Mouse (Mus musculus) midbrain, embryonic 11.5 days (tissue): ENCODE measurements at regions not wholly inside any gene's neighbourhood (a gene's known extent, or its start where the extent isn't known, plus 50 kb on each side); places are given as distances from the start of the nearest gene placed in this dataset.

Source experiments
- ATAC-seq: fragments of 200-750 bp; cut with Nextera tagmentation; 2 replicates; pipeline ENCODE4 v1.8.0; 2017; ENCODE audit warnings: moderate TSS enrichment, moderate library complexity; ENCODE audit not compliant: low FRiP score
- DNase-seq: peaks from one replicate; pipeline ENCODE4 v3.0.0; 2015; ENCODE audit warnings: low spot score; ENCODE audit errors: missing footprints
- H3K27ac ChIP-seq: fragments of 300-500 bp; sonication (generic); 2 replicates; pipeline ENCODE4 v1.5.1; 2014; ENCODE audit warnings: low read depth, low read length
- H3K27me3 ChIP-seq: fragments of 300-500 bp; sonication (generic); 2 replicates; pipeline ENCODE4 v1.6.1; 2014; ENCODE audit warnings: mild to moderate bottlenecking, low read length, moderate library complexity, mixed read lengths; ENCODE audit not compliant: control insufficient read depth, insufficient read depth
- H3K36me3 ChIP-seq: fragments of 300-500 bp; sonication (generic); 2 replicates; pipeline ENCODE4 v1.6.1; 2014; ENCODE audit warnings: mild to moderate bottlenecking, low read length, moderate library complexity, mixed read lengths; ENCODE audit not compliant: control insufficient read depth, insufficient read depth
- H3K4me1 ChIP-seq: fragments of 300-500 bp; sonication (generic); 2 replicates; pipeline ENCODE4 v1.6.1; 2014; ENCODE audit warnings: low read length; ENCODE audit not compliant: control insufficient read depth, insufficient read depth
- H3K4me2 ChIP-seq: fragments of 300-500 bp; sonication (generic); 2 replicates; pipeline ENCODE4 v1.6.1; 2014; ENCODE audit warnings: mild to moderate bottlenecking, moderate library complexity
- H3K4me3 ChIP-seq: fragments of 300-500 bp; sonication (generic); 2 replicates; pipeline ENCODE4 v1.5.1; 2014; ENCODE audit warnings: low read depth, low read length
- H3K9ac ChIP-seq: fragments of 300-500 bp; sonication (generic); 2 replicates; pipeline ENCODE4 v1.6.1; 2014; ENCODE audit warnings: low read length
- H3K9me3 ChIP-seq: fragments of 300-500 bp; sonication (generic); 2 replicates; pipeline ENCODE4 v1.6.1; 2016; ENCODE audit warnings: low read length; ENCODE audit not compliant: control insufficient read depth
- WGBS: fragments of 180-500 bp; shearing (Covaris S2); extraction: QIAGEN DNeasy Blood & Tissue Kit; methylation state at CpG from one replicate; pipeline ENCODE4 v1.1.7; 2014; 5-methylcytosine and 5-hydroxymethylcytosine counted together

GRCm38 (mm10) chr2:116772569-116772968, 105.9 kb upstream of the Tmco5 start:
- H3K27ac ChIP-seq = no peak overlapping the region
- 90% methylated on average over 6 of the region's 6 CpGs for WGBS
- H3K4me3 ChIP-seq = no peak overlapping the region
- no peaks in the 10 kb centered on the region for H3K36me3 ChIP-seq
- H3K4me2 ChIP-seq = no peak overlapping the region
- no peak overlapping the region for H3K9ac ChIP-seq
- DNase-seq (peak; percentile 65), ATAC-seq (no peak)
- H3K9me3 ChIP-seq = no peaks in the 10 kb centered on the region
- no peaks in the 10 kb centered on the region for H3K4me1 ChIP-seq
- no peaks in the 10 kb centered on the region for H3K27me3 ChIP-seq

DNA sequence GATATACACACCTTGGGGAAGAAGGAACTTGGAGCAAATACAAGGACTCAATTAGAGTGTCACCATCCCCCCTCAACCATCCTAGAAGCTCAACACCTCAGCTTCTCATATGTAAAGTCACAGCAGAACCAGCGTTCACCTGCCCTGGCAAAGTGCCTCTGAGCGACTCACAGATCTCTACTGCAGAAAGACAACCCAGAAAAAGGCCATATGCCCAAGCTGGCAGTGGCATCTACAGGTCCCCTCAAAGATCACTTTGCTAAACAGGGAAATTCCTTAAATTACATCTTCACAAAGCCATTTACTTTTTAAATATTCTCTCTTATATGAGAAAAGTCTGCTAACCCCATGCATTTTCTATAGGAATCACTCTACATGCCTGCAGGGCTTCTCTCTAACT, 78.3 kb upstream of the Tmco5 start:
- 84% methylated on average over 2 of the region's 2 CpGs for WGBS
- no peak overlapping the region for H3K27ac ChIP-seq
- no peak for ATAC-seq

DNA sequence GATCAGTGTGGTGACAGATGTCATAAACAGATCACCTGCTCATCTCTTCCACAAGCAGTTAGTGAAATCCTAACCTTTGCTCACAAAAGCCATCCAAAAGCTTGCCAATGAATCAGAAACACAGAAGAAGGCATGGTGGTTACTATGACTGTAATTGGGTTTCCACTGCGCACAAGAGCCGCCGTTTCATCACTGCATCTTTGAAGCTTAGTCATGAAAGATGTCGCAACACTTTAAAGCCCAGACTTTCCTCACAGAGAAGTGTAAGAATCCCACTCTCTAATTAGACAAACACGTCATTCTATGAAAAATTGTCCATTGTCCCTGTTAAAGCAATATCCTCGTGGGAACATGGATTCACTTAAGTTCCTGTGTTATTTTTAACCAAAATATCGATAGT, 76.9 kb upstream of the Tmco5 start:
- no peak overlapping the region for H3K4me2 ChIP-seq
- peaks cover under 1% of the 10 kb centered on the region; the same call in 1 of the 2 replicates for H3K4me1 ChIP-seq
- ATAC-seq = no peak
- H3K4me3 ChIP-seq = no peak overlapping the region
- H3K36me3 ChIP-seq = no peaks in the 10 kb centered on the region
- DNase-seq = peak; percentile 4
- H3K27me3 ChIP-seq = no peaks in the 10 kb centered on the region; the same call in 1 of the 2 replicates
- 88% methylated on average over 7 of the region's 7 CpGs for WGBS
- H3K9me3 ChIP-seq = no peaks in the 10 kb centered on the region
- H3K27ac ChIP-seq = no peak overlapping the region
- H3K9ac ChIP-seq = no peak overlapping the region

More for the DNA sequence above, 78.3 kb upstream of the Tmco5 start:
- Histone ChIP-seq H3K9me3 (no peaks in the 10 kb centered on the region), H3K4me1 (no peaks in the 10 kb centered on the region), H3K4me2 (no peak overlapping the region), H3K36me3 (no peaks in the 10 kb centered on the region), H3K9ac (no peak overlapping the region), H3K27me3 (no peaks in the 10 kb centered on the region; the same call in 1 of the 2 replicates), H3K4me3 (no peak overlapping the region)
- DNase-seq = peak; percentile 62

GRCm38 (mm10) chr2:116807207-116807606, 71.3 kb upstream of the Tmco5 start:
- Histone ChIP-seq H3K4me2 (peak overlapping the region; percentile 3; the same call in 1 of the 2 replicates), H3K9me3 (no peaks in the 10 kb centered on the region), H3K36me3 (no peaks in the 10 kb centered on the region), H3K4me1 (peaks cover 23% of the 10 kb centered on the region), H3K9ac (no peak overlapping the region), H3K27me3 (no peaks in the 10 kb centered on the region), H3K27ac (peak overlapping the region; percentile 65), H3K4me3 (no peak overlapping the region)
- 50% methylated on average over 3 of the region's 3 CpGs for WGBS
- DNase-seq (peak; percentile 91), ATAC-seq (0 out of 2 replicates have a peak, but pooled peaks have one; percentile 17)

GRCm38 (mm10) chr2:116807636-116808035, 70.9 kb upstream of the Tmco5 start:
- peak overlapping the region; percentile 11; the same call in 1 of the 2 replicates for H3K4me2 ChIP-seq
- DNase-seq = peak; percentile 86
- H3K27ac ChIP-seq = peak overlapping the region; percentile 65; the same call in 1 of the 2 replicates
- peaks cover 27% of the 10 kb centered on the region for H3K4me1 ChIP-seq
- no peak overlapping the region for H3K9ac ChIP-seq
- no peak overlapping the region for H3K4me3 ChIP-seq
- 37% methylated on average over 7 of the region's 7 CpGs for WGBS
- peak; percentile 65 for ATAC-seq
- H3K9me3 ChIP-seq = no peaks in the 10 kb centered on the region
- no peaks in the 10 kb centered on the region for H3K36me3 ChIP-seq
- H3K27me3 ChIP-seq = no peaks in the 10 kb centered on the region

DNA sequence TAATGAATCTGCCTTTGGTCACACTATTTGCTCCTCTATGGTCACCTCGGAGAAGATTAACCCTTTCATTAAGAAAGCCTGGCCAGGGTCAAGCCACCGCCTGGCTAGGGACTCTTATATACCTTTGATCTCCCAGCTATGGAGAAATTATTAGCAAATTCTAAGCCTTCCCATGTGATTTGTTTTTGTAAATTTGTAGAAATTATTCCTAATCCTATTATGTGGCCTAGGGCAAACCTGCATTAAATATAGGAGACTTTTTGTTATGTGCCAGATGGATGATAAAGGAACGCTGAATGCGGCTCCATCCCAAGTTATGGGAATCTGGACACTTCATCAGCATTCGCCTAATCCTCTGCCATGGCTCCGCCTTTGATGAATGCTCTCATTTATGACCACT, 70.4 kb upstream of the Tmco5 start:
- Histone ChIP-seq H3K9ac (no peak overlapping the region), H3K4me3 (no peak overlapping the region), H3K27me3 (no peaks in the 10 kb centered on the region), H3K36me3 (no peaks in the 10 kb centered on the region), H3K4me1 (peaks cover 30% of the 10 kb centered on the region), H3K9me3 (no peaks in the 10 kb centered on the region), H3K27ac (no peak overlapping the region), H3K4me2 (peak overlapping the region; percentile 4; the same call in 1 of the 2 replicates)
- WGBS = 21% methylated on average over 6 of the region's 6 CpGs
- ATAC-seq = peak; percentile 89
- DNase-seq = no peak

DNA sequence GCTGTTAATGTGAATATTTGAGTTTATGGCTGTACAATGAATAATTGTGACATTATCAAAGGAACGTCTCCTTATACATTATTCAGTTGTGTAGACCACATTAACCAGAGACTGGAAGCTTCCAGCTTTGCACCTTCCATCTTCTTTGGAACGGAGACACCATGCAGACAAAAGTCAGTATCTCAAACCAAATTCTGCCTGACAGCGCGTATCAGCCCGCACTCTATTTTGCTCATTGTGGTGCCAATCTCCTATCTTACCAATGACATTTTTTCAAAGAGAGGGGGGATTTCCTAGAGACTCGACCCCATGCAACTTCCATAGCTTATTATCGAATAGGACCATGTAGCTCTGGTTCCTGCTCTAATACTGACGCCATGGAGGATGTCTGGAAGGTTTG, 69.9 kb upstream of the Tmco5 start:
- H3K4me2 ChIP-seq = peak overlapping the region; percentile 28; the same call in 1 of the 2 replicates
- peak; percentile 67 for ATAC-seq
- peaks cover 34% of the 10 kb centered on the region for H3K4me1 ChIP-seq
- WGBS = 35% methylated on average over 8 of the region's 8 CpGs
- DNase-seq = peak; percentile 93
- no peaks in the 10 kb centered on the region for H3K9me3 ChIP-seq
- H3K9ac ChIP-seq = no peak overlapping the region
- no peak overlapping the region for H3K4me3 ChIP-seq
- H3K27me3 ChIP-seq = no peaks in the 10 kb centered on the region
- H3K36me3 ChIP-seq = no peaks in the 10 kb centered on the region
- peak overlapping the region; percentile 58; the same call in 1 of the 2 replicates for H3K27ac ChIP-seq

- H3K36me3 ChIP-seq = no peaks in the 10 kb centered on the region
- H3K9ac ChIP-seq = no peak overlapping the region
- peak; percentile 82 for DNase-seq
- H3K4me3 ChIP-seq = no peak overlapping the region
- H3K27ac ChIP-seq = no peak overlapping the region
- peaks cover 41% of the 10 kb centered on the region for H3K4me1 ChIP-seq
- 96% methylated on average over 16 of the region's 16 CpGs for WGBS
- H3K9me3 ChIP-seq = no peaks in the 10 kb centered on the region
- no peaks in the 10 kb centered on the region for H3K27me3 ChIP-seq
- ATAC-seq = no peak
- H3K4me2 ChIP-seq = no peak overlapping the region
Observed at GRCm38 (mm10) chr2:116810116-116810515, 68.4 kb upstream of the Tmco5 start.

DNA sequence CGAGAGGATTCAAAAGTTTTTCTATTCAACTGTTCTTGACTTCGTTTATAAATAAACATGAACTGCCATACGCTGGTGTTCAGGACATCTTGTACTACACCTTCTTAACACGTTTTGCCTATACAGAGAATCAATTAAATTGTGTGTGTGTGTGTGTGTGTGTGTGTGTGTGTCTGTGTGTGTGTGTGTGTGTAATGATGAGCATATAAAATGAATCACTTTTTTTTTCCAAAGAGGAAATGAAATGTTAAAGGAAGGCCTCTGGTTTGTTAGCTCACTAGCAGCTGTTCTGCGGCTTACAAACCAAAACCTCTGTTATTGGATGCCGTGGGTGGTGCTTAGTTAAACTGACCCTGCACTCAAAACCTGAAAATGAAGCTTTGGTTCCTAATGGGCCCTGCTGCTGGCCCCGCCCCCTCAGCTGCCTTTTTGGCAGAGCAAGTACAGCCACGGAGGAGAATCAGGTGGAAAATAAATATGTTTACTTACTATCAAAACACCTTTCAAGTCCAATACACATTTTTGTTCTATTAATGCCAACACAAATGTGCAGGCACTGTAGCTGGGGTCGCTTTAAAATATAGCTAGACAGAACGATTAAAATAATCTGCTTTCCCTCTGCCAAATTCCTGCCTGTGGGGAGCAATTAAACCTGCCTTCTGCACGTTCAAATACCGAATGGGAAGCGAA, 65.5 kb upstream of the Tmco5 start:
- Histone ChIP-seq H3K27ac (no peak overlapping the region), H3K27me3 (no peaks in the 10 kb centered on the region), H3K9me3 (no peaks in the 10 kb centered on the region), H3K4me3 (no peak overlapping the region), H3K4me2 (peak overlapping the region; percentile 3; the same call in 1 of the 2 replicates), H3K36me3 (no peaks in the 10 kb centered on the region), H3K4me1 (peaks cover 48% of the 10 kb centered on the region), H3K9ac (no peak overlapping the region)
- WGBS = 26% methylated on average over 13 of the region's 13 CpGs
- ATAC-seq (no peak), DNase-seq (peak; percentile 87)
